Mouse (Mus musculus) olfactory bulb, adult 2 months (tissue): ENCODE measurements around the gene Basp1.
"Not testable (repeated sequence)": the region's sequence is repeated elsewhere in the genome, so short reads cannot be mapped to it uniquely, and the experiment has no call there.

ENCODE experiments used
- CTCF ChIP-seq: fragments of 200-500 bp; IDR thresholded peaks from 2 replicates; pipeline ENCODE4 v1.5.1; 2012; ENCODE audit warnings: low read depth, mild to moderate bottlenecking, low read length, moderate library complexity; ENCODE audit not compliant: insufficient read depth
- POLR2A ChIP-seq: fragments of 200-500 bp; IDR thresholded peaks from 2 replicates; pipeline ENCODE4 v1.6.1; 2012; ENCODE audit warnings: mild to moderate bottlenecking, low read depth, low read length, moderate library complexity; ENCODE audit not compliant: insufficient read depth

DNA sequence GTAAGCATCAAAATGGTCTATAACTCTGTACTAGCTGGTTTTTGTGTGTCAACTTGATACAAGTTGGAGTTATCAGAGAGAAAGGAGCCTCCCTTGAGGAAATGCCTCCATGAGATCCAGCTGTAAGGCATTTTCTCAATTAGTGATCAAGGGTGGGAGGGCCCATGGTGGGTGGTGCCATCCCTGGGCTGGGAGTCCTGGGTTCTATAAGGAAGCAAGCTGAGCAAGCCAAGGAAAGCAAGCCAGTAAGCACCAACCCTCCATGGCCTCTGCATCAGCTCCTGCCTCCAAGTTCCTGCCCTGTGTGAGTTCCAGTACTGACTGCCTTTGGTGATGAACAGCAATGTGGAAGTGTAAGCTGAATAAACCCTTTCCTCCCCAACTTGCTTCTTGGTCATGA, 49.5 kb upstream of the Basp1 start:
- TF ChIP-seq POLR2A, CTCF: not testable (repeated sequence)
